Mouse (Mus musculus) brain, embryonic 14.5 days (tissue): Measurements from ENCODE around the gene 9530068E07Rik.

ENCODE experiments used
- CTCF ChIP-seq: fragments of 200-500 bp; IDR thresholded peaks from 2 replicates; pipeline ENCODE4 v1.5.1; 2012; ENCODE audit warnings: inconsistent platforms, mild to moderate bottlenecking, moderate library complexity, borderline replicate concordance; ENCODE audit not compliant: insufficient read depth, insufficient read length; ENCODE audit errors: extremely low read depth
- POLR2A ChIP-seq: fragments of 200-500 bp; IDR thresholded peaks from 2 replicates; pipeline ENCODE4 v1.6.1; 2012; ENCODE audit warnings: mild to moderate bottlenecking, inconsistent platforms, borderline replicate concordance; ENCODE audit not compliant: poor library complexity, insufficient read depth, insufficient read length, severe bottlenecking; ENCODE audit errors: extremely low read depth

GRCm38 (mm10) chr11:52350924-52351323, 45.3 kb upstream of the 9530068E07Rik start:
- no peak for TF ChIP-seq POLR2A
- no peak for TF ChIP-seq CTCF
